Mouse (Mus musculus) myocyte (in vitro differentiated cells): Measurements from ENCODE around the gene Fam107b.

ENCODE experiments used
- CEBPB ChIP-seq: IDR thresholded peaks from 2 replicates; pipeline ENCODE4 v1.6.1; 2011; ENCODE audit warnings: mild to moderate bottlenecking, moderate library complexity; ENCODE audit not compliant: poor library complexity, insufficient read depth, severe bottlenecking
- E2F4 ChIP-seq: IDR thresholded peaks from one replicate; pipeline ENCODE4 v1.6.1; 2011; ENCODE audit warnings: mild to moderate bottlenecking, control low read depth, moderate library complexity; ENCODE audit not compliant: insufficient read depth
- MAX ChIP-seq: IDR thresholded peaks from one replicate; pipeline ENCODE4 v1.6.1; 2011; ENCODE audit warnings: low read depth, mild to moderate bottlenecking, control low read depth
- MYOD1 ChIP-seq, 3 experiments: IDR thresholded peaks; one replicate each; pipeline ENCODE4 v1.6.1; 2011; ENCODE audit warnings: control low read depth in 2 of 3, low read depth in 2 of 3, mild to moderate bottlenecking in 2 of 3, moderate library complexity in 1 of 3; ENCODE audit not compliant: insufficient read length in 2 of 3, control insufficient read depth in 1 of 3
- MYOG ChIP-seq, 3 experiments: IDR thresholded peaks; one replicate each; pipeline ENCODE4 v1.6.1; 2011; ENCODE audit warnings: control low read depth in 2 of 3, low read depth in 2 of 3, mild to moderate bottlenecking in 2 of 3; ENCODE audit not compliant: insufficient read length in 2 of 3, control insufficient read depth in 1 of 3, insufficient read depth in 1 of 3
- POLR2A ChIP-seq: IDR thresholded peaks from one replicate; pipeline ENCODE4 v1.6.1; 2011; ENCODE audit warnings: low read depth, mild to moderate bottlenecking, control low read depth, moderate library complexity; ENCODE audit not compliant: insufficient read length
- POLR2AphosphoS2 ChIP-seq: IDR thresholded peaks from one replicate; pipeline ENCODE4 v1.6.1; 2011; ENCODE audit warnings: low read depth, control low read depth; ENCODE audit not compliant: insufficient read length
- REST ChIP-seq: IDR thresholded peaks from one replicate; pipeline ENCODE4 v1.6.1; 2011; ENCODE audit warnings: mild to moderate bottlenecking, control low read depth, moderate library complexity; ENCODE audit not compliant: insufficient read depth, insufficient read length
- SRF ChIP-seq: IDR thresholded peaks from one replicate; pipeline ENCODE4 v1.6.1; 2011; ENCODE audit warnings: low read depth; ENCODE audit not compliant: control insufficient read depth, insufficient read length
- TCF12 ChIP-seq: IDR thresholded peaks from one replicate; pipeline ENCODE4 v1.6.1; 2011; ENCODE audit warnings: mild to moderate bottlenecking, control low read depth; ENCODE audit not compliant: poor library complexity, insufficient read depth, severe bottlenecking
- TCF3 ChIP-seq: IDR thresholded peaks from one replicate; pipeline ENCODE4 v1.6.1; 2011; ENCODE audit warnings: low read depth, control low read depth; ENCODE audit not compliant: insufficient read length
- USF1 ChIP-seq: IDR thresholded peaks from one replicate; pipeline ENCODE4 v1.6.1; 2011; ENCODE audit warnings: low read depth, mild to moderate bottlenecking, control low read depth, moderate library complexity

GRCm38 (mm10) chr2:3603181-3603580, 32.9 kb downstream of the Fam107b start:
- TF ChIP-seq POLR2A (no peak), REST (no peak), MAX (no peak), E2F4 (no peak), TCF12 (no peak), POLR2AphosphoS2 (no peak), MYOD1 (IDR thresholded peaks at IDR 0.05; ENCODE audit: control insufficient read depth in 1 of 3, insufficient read length in 2 of 3, low read depth in 2 of 3) (no peak), MYOG (IDR thresholded peaks at IDR 0.05; ENCODE audit: control insufficient read depth in 1 of 3, insufficient read depth in 1 of 3, insufficient read length in 2 of 3, low read depth in 2 of 3) (no peak), TCF3 (no peak), CEBPB (no peak), USF1 (no peak), SRF (no peak)
